Mouse (Mus musculus): ENCODE data around the gene Ccdc27.

GRCm38 (mm10) chr4:154026441-154026761 is 16.1 kb downstream of the Ccdc27 start:
- TF ChIP-seq POLR2A (IDR thresholded peaks at IDR 0.05; ENCODE audit: insufficient read depth, low read depth, low read length) (no peak), CTCF (IDR thresholded peaks at IDR 0.05) (no peak)

Measured in heart, adult 2 months (tissue).